Mouse (Mus musculus) CH12.LX (cell line): ENCODE measurements around the gene Pdzd2. TPM values are rescaled to one million over a fixed set of nuclear protein-coding genes. Genes with fewer than 3 reads are reported as not detected.

Source experiments
- DNase-seq: peaks from one replicate; pipeline ENCODE4 v3.0.0-alpha.2; 2013; ENCODE audit errors: extremely low read depth
- H3K27ac ChIP-seq: 2 replicates; pipeline ENCODE4 v1.5.1; 2012; ENCODE audit warnings: low read depth, mild to moderate bottlenecking, control low read depth, moderate library complexity; ENCODE audit not compliant: insufficient read depth
- H3K27me3 ChIP-seq: replicated peaks from 2 replicates; pipeline ENCODE3; 2012; ENCODE audit warnings: inconsistent platforms
- H3K36me3 ChIP-seq, 2 experiments: replicated peaks in 1 of 2; 2 replicates each; pipeline versions ENCODE3 to v1.6.1; 2012; ENCODE audit warnings: inconsistent platforms in 1 of 2, low read length in 1 of 2, mild to moderate bottlenecking in 1 of 2, mixed read lengths in 1 of 2, moderate library complexity in 1 of 2; ENCODE audit not compliant: control insufficient read depth in 1 of 2, insufficient read depth in 1 of 2
- H3K4me1 ChIP-seq, 2 experiments: 2 replicates each; pipeline ENCODE4 v1.6.1; 2012; ENCODE audit warnings: inconsistent platforms in 1 of 2, moderate library complexity in 1 of 2; ENCODE audit not compliant: insufficient read depth in 2 of 2, control insufficient read depth in 1 of 2
- H3K4me2 ChIP-seq: 2 replicates; pipeline ENCODE4 v1.6.1; 2012; ENCODE audit warnings: low read depth, mild to moderate bottlenecking, control low read depth; ENCODE audit not compliant: poor library complexity, insufficient read depth, severe bottlenecking
- H3K4me3 ChIP-seq, 3 experiments: fragments of 150-350 bp in 1 of 3; sonication (generic) in 1 of 3; replicated peaks in 1 of 3; 2 replicates each; pipeline versions ENCODE3 to v1.5.1; 2011 to 2012; ENCODE audit warnings: low read depth in 2 of 3, low read length in 2 of 3, mild to moderate bottlenecking in 2 of 3, moderate library complexity in 2 of 3, control low read depth in 1 of 3, improper control_type of control experiment in 1 of 3, inconsistent platforms in 1 of 3, mixed read lengths in 1 of 3; ENCODE audit not compliant: poor library complexity in 1 of 3
- H3K79me2 ChIP-seq: replicated peaks from 2 replicates; pipeline ENCODE4 v1.6.1; 2012; ENCODE audit warnings: mild to moderate bottlenecking, moderate library complexity; ENCODE audit not compliant: control insufficient read depth, poor library complexity, insufficient read depth, severe bottlenecking; ENCODE audit errors: extremely low read depth
- H3K9ac ChIP-seq: 2 replicates; pipeline ENCODE4 v1.6.1; 2012; ENCODE audit warnings: low read depth, mild to moderate bottlenecking, control low read depth, moderate library complexity; ENCODE audit not compliant: insufficient read depth
- H3K9me3 ChIP-seq: replicated peaks from 2 replicates; pipeline ENCODE3; 2012; ENCODE audit warnings: low read length, inconsistent platforms, mixed read lengths
- CHD1 ChIP-seq: IDR thresholded peaks from 2 replicates; pipeline ENCODE4 v1.6.1; 2012; ENCODE audit warnings: low read depth, low read length, improper control_type of control experiment, inconsistent platforms
- CHD2 ChIP-seq: IDR thresholded peaks from 2 replicates; pipeline ENCODE4 v1.6.1; 2011; ENCODE audit warnings: low read length, improper control_type of control experiment
- E2F4 ChIP-seq: IDR thresholded peaks from 2 replicates; pipeline ENCODE4 v1.6.1; 2011; ENCODE audit warnings: low read depth, low read length, improper control_type of control experiment; ENCODE audit not compliant: insufficient replicate concordance
- ELF1 ChIP-seq: IDR thresholded peaks from 2 replicates; pipeline ENCODE4 v1.6.1; 2014; ENCODE audit warnings: low read depth, mild to moderate bottlenecking, inconsistent platforms, low read length, improper control_type of control experiment
- ETS1 ChIP-seq: conservative IDR thresholded peaks from 2 replicates; pipeline ENCODE4 v1.6.1; 2012; ENCODE audit warnings: low read depth, mild to moderate bottlenecking, inconsistent platforms, low read length, improper control_type of control experiment, moderate library complexity
- HCFC1 ChIP-seq: IDR thresholded peaks from 2 replicates; pipeline ENCODE4 v1.6.1; 2012; ENCODE audit warnings: low read depth, mild to moderate bottlenecking, inconsistent platforms, low read length, improper control_type of control experiment
- IRF4 ChIP-seq: IDR thresholded peaks from 2 replicates; pipeline ENCODE4 v1.6.1; 2014; ENCODE audit warnings: low read depth, mild to moderate bottlenecking, inconsistent platforms, low read length, improper control_type of control experiment
- JUN ChIP-seq: IDR thresholded peaks from 2 replicates; pipeline ENCODE4 v1.6.1; 2011; ENCODE audit warnings: low read depth, mild to moderate bottlenecking, low read length, improper control_type of control experiment, moderate library complexity; ENCODE audit not compliant: insufficient read depth
- JUND ChIP-seq: conservative IDR thresholded peaks from 2 replicates; pipeline ENCODE4 v1.6.1; 2011; ENCODE audit warnings: low read depth, low read length, improper control_type of control experiment
- MAFK ChIP-seq: IDR thresholded peaks from 2 replicates; pipeline ENCODE4 v1.6.1; 2011; ENCODE audit warnings: low read length, improper control_type of control experiment; ENCODE audit not compliant: insufficient replicate concordance
- MAX ChIP-seq: IDR thresholded peaks from 2 replicates; pipeline ENCODE4 v1.6.1; 2011; ENCODE audit warnings: low read length, improper control_type of control experiment
- MAZ ChIP-seq: IDR thresholded peaks from 2 replicates; pipeline ENCODE4 v1.6.1; 2012; ENCODE audit warnings: low read depth, mild to moderate bottlenecking, inconsistent platforms, low read length, improper control_type of control experiment, moderate library complexity
- POLR2A ChIP-seq: IDR thresholded peaks from 2 replicates; pipeline ENCODE4 v1.6.1; 2011; ENCODE audit warnings: low read depth, mild to moderate bottlenecking, improper control_type of control experiment, low read length
- POLR2AphosphoS2 ChIP-seq: IDR thresholded peaks from 2 replicates; pipeline ENCODE4 v1.6.1; 2011; ENCODE audit warnings: low read depth, low read length, improper control_type of control experiment
- RAD21 ChIP-seq: IDR thresholded peaks from 2 replicates; pipeline ENCODE4 v1.6.1; 2011; ENCODE audit warnings: low read depth, mild to moderate bottlenecking, low read length, improper control_type of control experiment, moderate library complexity
- RCOR1 ChIP-seq: conservative IDR thresholded peaks from 2 replicates; pipeline ENCODE4 v1.6.1; 2012; ENCODE audit warnings: low read depth, mild to moderate bottlenecking, inconsistent platforms, low read length, improper control_type of control experiment
- SMC3 ChIP-seq: IDR thresholded peaks from 2 replicates; pipeline ENCODE4 v1.6.1; 2011; ENCODE audit warnings: low read depth, low read length, improper control_type of control experiment
- UBTF ChIP-seq: IDR thresholded peaks from 2 replicates; pipeline ENCODE4 v1.6.1; 2012; ENCODE audit warnings: low read depth, mild to moderate bottlenecking, inconsistent platforms, low read length, improper control_type of control experiment, moderate library complexity
- USF1 ChIP-seq: IDR thresholded peaks from 2 replicates; pipeline ENCODE4 v1.6.1; 2014; ENCODE audit warnings: low read depth, mild to moderate bottlenecking, inconsistent platforms, low read length, improper control_type of control experiment
- ZC3H11A ChIP-seq: IDR thresholded peaks from 2 replicates; pipeline ENCODE4 v1.6.1; 2012; ENCODE audit warnings: low read depth, mild to moderate bottlenecking, inconsistent platforms, low read length, improper control_type of control experiment
- dilution Hi-C: fragments of 300-500 bp; cut with MboI; formaldehyde crosslinking; loops from 2 replicates; pipeline ENCODE4 v1.14.3; 2020; ENCODE audit warnings: low sequenced_read_pairs; ENCODE audit not compliant: extremely low pct_unique_long_range_greater_than_20kb, extremely low pct_ligation_motif_present
- in situ Hi-C: fragments of 300-500 bp; cut with MboI; formaldehyde crosslinking; loops from 3 replicates; pipeline ENCODE4 v1.14.3; 2019; ENCODE audit warnings: low sequenced_read_pairs, low pct_ligation_motif_present, low pct_unique_long_range_greater_than_20kb, mixed read lengths
- polyA plus RNA-seq: library from polyadenylated mRNA; unstranded; fragments of >175 nt; gene quantifications from 2 replicates; pipeline ENCODE4 v1.2.1, GENCODE M21; 2012; ENCODE audit warnings: low read depth; ENCODE audit not compliant: insufficient read length
- total RNA-seq, 2 experiments: library from RNA; depleted of rRNA; stranded (reverse); fragments of 300-350 nt in 1 of 2; fragments of >200 nt in 1 of 2; gene quantifications; 2 replicates each; pipeline ENCODE4 v1.2.3; 2012 to 2014

Pdzd2 gene
- total and polyA plus RNA-seq, 3 experiments = 0.04 to 0.24 (median 0.17) TPM

- no peak overlapping the region for H3K4me2 ChIP-seq
Measured at GRCm38 (mm10) chr15:12680750-12681149, 59.0 kb downstream of the Pdzd2 start.

GRCm38 (mm10) chr15:12679996-12680395 is 59.7 kb downstream of the Pdzd2 start:
- dilution Hi-C loops (no loop called here), in situ Hi-C loops (no loop called here)
- no peak overlapping the region for H3K4me3 ChIP-seq
- no peak overlapping the region for H3K27ac ChIP-seq
- no peak overlapping the region for H3K9ac ChIP-seq
- H3K4me1 ChIP-seq = peaks cover 0 to 15% of the 10 kb centered on the region in 2 experiments; a peak in 3 of 4 replicates
- no peaks in the 10 kb centered on the region for H3K79me2 ChIP-seq
- H3K36me3 ChIP-seq = no peaks in the 10 kb centered on the region
- TF ChIP-seq SMC3 (no peak), HCFC1 (no peak), USF1 (no peak), CHD1 (no peak)
- no peak for DNase-seq
- H3K9me3 ChIP-seq = peaks cover 5% of the 10 kb centered on the region
- no peak overlapping the region for H3K4me2 ChIP-seq
- no peaks in the 10 kb centered on the region for H3K27me3 ChIP-seq

More at GRCm38 (mm10) chr15:12680750-12681149, 59.0 kb downstream of the Pdzd2 start:
- Histone ChIP-seq H3K4me3 (no peak overlapping the region), H3K36me3 (no peaks in the 10 kb centered on the region), H3K79me2 (no peaks in the 10 kb centered on the region), H3K9me3 (peaks cover 5% of the 10 kb centered on the region), H3K4me1 (peaks cover 0 to 15% of the 10 kb centered on the region in 2 experiments; a peak in 3 of 4 replicates), H3K9ac (no peak overlapping the region), H3K27me3 (no peaks in the 10 kb centered on the region), H3K27ac (no peak overlapping the region)
- DNase-seq = no peak
- TF ChIP-seq RAD21 = no peak
- no peak for TF ChIP-seq POLR2AphosphoS2
- TF ChIP-seq MAX = no peak
- no peak for TF ChIP-seq RCOR1
- no peak for TF ChIP-seq MAZ
- no peak for TF ChIP-seq E2F4
- no peak for TF ChIP-seq POLR2A
- TF ChIP-seq USF1 = no peak
- no peak for TF ChIP-seq JUN
- no peak for TF ChIP-seq HCFC1
- TF ChIP-seq CHD2 = no peak
- TF ChIP-seq ELF1 = no peak
- in situ Hi-C loops = no loop called here
- dilution Hi-C loops = no loop called here

- H3K27ac ChIP-seq = no peak overlapping the region
- in situ Hi-C loops (no loop called here), dilution Hi-C loops (no loop called here)
- no peaks in the 10 kb centered on the region for H3K9me3 ChIP-seq
- H3K4me2 ChIP-seq = no peak overlapping the region
- no peaks in the 10 kb centered on the region for H3K27me3 ChIP-seq
- no peaks in the 10 kb centered on the region for H3K36me3 ChIP-seq
- H3K79me2 ChIP-seq = no peaks in the 10 kb centered on the region
- no peak overlapping the region for H3K9ac ChIP-seq
- TF ChIP-seq IRF4 = no peak
- no peak for TF ChIP-seq ZC3H11A
- TF ChIP-seq UBTF = no peak
- TF ChIP-seq ETS1 = no peak
- TF ChIP-seq MAFK = peak; percentile 95
- no peak for TF ChIP-seq JUND
- no peak for DNase-seq
- H3K4me3 ChIP-seq = no peak overlapping the region
- H3K4me1 ChIP-seq = peaks cover 0 to 15% of the 10 kb centered on the region in 2 experiments; a peak in 3 of 4 replicates
Measured at GRCm38 (mm10) chr15:12678540-12679112, 61.1 kb downstream of the Pdzd2 start.
